Mouse (Mus musculus) liver, adult 2 months (tissue): ENCODE measurements around the gene Cct6b. TPM values are rescaled to one million over a fixed set of nuclear protein-coding genes. Genes with fewer than 3 reads are reported as not detected.
A peak's percentile ranks its signal among the peaks of the same experiment; 100 is the strongest.
"Not testable (repeated sequence)": the region's sequence is repeated elsewhere in the genome, so short reads cannot be mapped to it uniquely, and the experiment has no call there.

Experiments
- DNase-seq: peaks from one replicate; pipeline ENCODE4 v3.0.0-alpha.2; 2011; ENCODE audit warnings: low read depth, low spot score; ENCODE audit errors: extremely low read depth
- H3K27ac ChIP-seq: fragments of 200-500 bp; replicated peaks from 2 replicates; pipeline ENCODE4 v1.5.1; 2012; ENCODE audit warnings: low read depth, mild to moderate bottlenecking, control low read depth, inconsistent platforms, low read length; ENCODE audit not compliant: insufficient read depth
- H3K27me3 ChIP-seq: fragments of 200-500 bp; 2 replicates; pipeline ENCODE4 v1.6.1; 2012; ENCODE audit warnings: mild to moderate bottlenecking, moderate library complexity, low read length, inconsistent platforms; ENCODE audit not compliant: control insufficient read depth, insufficient read depth
- H3K36me3 ChIP-seq: fragments of 200-500 bp; 2 replicates; pipeline ENCODE4 v1.6.1; 2012; ENCODE audit warnings: low read length, inconsistent platforms; ENCODE audit not compliant: control insufficient read depth, insufficient read depth
- H3K4me1 ChIP-seq: fragments of 200-500 bp; 2 replicates; pipeline ENCODE4 v1.6.1; 2011; ENCODE audit warnings: low read length; ENCODE audit not compliant: control insufficient read depth, insufficient read depth
- H3K4me3 ChIP-seq: fragments of 200-500 bp; 2 replicates; pipeline ENCODE4 v1.5.1; 2011; ENCODE audit warnings: low read depth, mild to moderate bottlenecking, control low read depth, low read length, moderate library complexity; ENCODE audit not compliant: insufficient read depth
- H3K79me2 ChIP-seq: fragments of 200-500 bp; 2 replicates; pipeline ENCODE4 v1.6.1; 2012; ENCODE audit warnings: inconsistent platforms, mild to moderate bottlenecking, low read length, moderate library complexity; ENCODE audit not compliant: control insufficient read depth, insufficient read depth
- H3K9ac ChIP-seq: fragments of 200-500 bp; 2 replicates; pipeline ENCODE4 v1.6.1; 2012; ENCODE audit warnings: low read depth, mild to moderate bottlenecking, control low read depth, inconsistent platforms, low read length
- CTCF ChIP-seq: fragments of 200-500 bp; IDR thresholded peaks from 2 replicates; pipeline ENCODE4 v1.5.1; 2011; ENCODE audit warnings: low read depth, low read length, control low read depth
- POLR2A ChIP-seq: fragments of 200-500 bp; IDR thresholded peaks from 2 replicates; pipeline ENCODE4 v1.6.1; 2011; ENCODE audit warnings: low read length, control low read depth; ENCODE audit not compliant: insufficient read depth; ENCODE audit errors: extremely low read depth
- WGBS: fragments of 180-500 bp; shearing (Covaris S2); methylation state at CpG from one replicate; pipeline ENCODE4 v1.1.7; 2018; 5-methylcytosine and 5-hydroxymethylcytosine counted together
- polyA plus RNA-seq: library from polyadenylated mRNA; depleted of rRNA; stranded (reverse); fragments of >200 nt; gene quantifications from 2 replicates; pipeline ENCODE4 v1.2.3, GENCODE M21; 2012
- total RNA-seq: library from RNA; depleted of rRNA; stranded (reverse); fragments of >200 nt; gene quantifications from 2 replicates; pipeline ENCODE4 v1.2.3, GENCODE M21; 2014

The Cct6b gene
- total and polyA plus RNA-seq, 2 experiments, result 0.16 to 1.2 TPM

- WGBS, result 72% methylated on average over 7 of the region's 7 CpGs
- H3K27me3 ChIP-seq, result no peaks in the 10 kb centered on the region
- TF ChIP-seq POLR2A (no peak), CTCF (no peak)
- no peaks in the 10 kb centered on the region for H3K4me1 ChIP-seq
- H3K4me3 ChIP-seq, result no peak overlapping the region
- no peak overlapping the region for H3K9ac ChIP-seq
- no peak overlapping the region for H3K27ac ChIP-seq
- no peaks in the 10 kb centered on the region for H3K79me2 ChIP-seq
- no peaks in the 10 kb centered on the region for H3K36me3 ChIP-seq
- DNase-seq, result no peak
Measured at GRCm38 (mm10) chr11:82695930-82696329, 68.2 kb downstream of the Cct6b start.

GRCm38 (mm10) chr11:82694947-82695346 lies 69.2 kb downstream of the Cct6b start:
- H3K4me3 ChIP-seq, H3K36me3 ChIP-seq, H3K79me2 ChIP-seq, DNase-seq, H3K27ac ChIP-seq, H3K27me3 ChIP-seq, H3K4me1 ChIP-seq, H3K9ac ChIP-seq: not testable (repeated sequence)

GRCm38 (mm10) chr11:82692668-82693067 lies 71.5 kb downstream of the Cct6b start:
- no peak overlapping the region for H3K27ac ChIP-seq
- 72% methylated on average over 6 of the region's 6 CpGs for WGBS
- peak; percentile 3 for DNase-seq
- TF ChIP-seq POLR2A, result no peak
- H3K36me3 ChIP-seq, result no peaks in the 10 kb centered on the region
- H3K4me1 ChIP-seq, result no peaks in the 10 kb centered on the region
- H3K4me3 ChIP-seq, result no peak overlapping the region
- H3K79me2 ChIP-seq, result no peaks in the 10 kb centered on the region
- H3K27me3 ChIP-seq, result no peaks in the 10 kb centered on the region
- H3K9ac ChIP-seq, result no peak overlapping the region

- Histone ChIP-seq H3K79me2 (no peaks in the 10 kb centered on the region), H3K27ac (no peak overlapping the region), H3K36me3 (no peaks in the 10 kb centered on the region), H3K4me3 (no peak overlapping the region), H3K4me1 (no peaks in the 10 kb centered on the region), H3K9ac (no peak overlapping the region), H3K27me3 (no peaks in the 10 kb centered on the region)
- 65% methylated on average over 5 of the region's 5 CpGs for WGBS
- no peak for DNase-seq
- TF ChIP-seq POLR2A (no peak), CTCF (no peak)
Measured at GRCm38 (mm10) chr11:82690476-82690875, 73.6 kb downstream of the Cct6b start.

GRCm38 (mm10) chr11:82687668-82688067 lies 76.5 kb downstream of the Cct6b start:
- 0 out of 2 replicates have a peak, but pooled peaks cover 4% of the 10 kb centered on the region for H3K27me3 ChIP-seq
- H3K79me2 ChIP-seq, result no peaks in the 10 kb centered on the region
- H3K36me3 ChIP-seq, result no peaks in the 10 kb centered on the region

GRCm38 (mm10) chr11:82684676-82685075 lies 79.4 kb downstream of the Cct6b start:
- H3K36me3 ChIP-seq, result no peaks in the 10 kb centered on the region
- TF ChIP-seq CTCF (no peak), POLR2A (no peak)
- no peaks in the 10 kb centered on the region for H3K4me1 ChIP-seq
- DNase-seq, result peak; percentile 30
- H3K79me2 ChIP-seq, result no peaks in the 10 kb centered on the region
- H3K27ac ChIP-seq, result no peak overlapping the region
- no peak overlapping the region for H3K9ac ChIP-seq
- WGBS, result 73% methylated on average over 6 of the region's 6 CpGs
- H3K27me3 ChIP-seq, result 0 out of 2 replicates have a peak, but pooled peaks cover 4% of the 10 kb centered on the region
- no peak overlapping the region for H3K4me3 ChIP-seq

More at GRCm38 (mm10) chr11:82687668-82688067, 76.5 kb downstream of the Cct6b start:
- Histone ChIP-seq H3K9ac (no peak overlapping the region), H3K4me1 (no peaks in the 10 kb centered on the region), H3K27ac (no peak overlapping the region), H3K4me3 (no peak overlapping the region)
- TF ChIP-seq POLR2A, result no peak
- no peak for TF ChIP-seq CTCF
- DNase-seq, result no peak
